ENCODE assay signal across 6 mouse cellular contexts in genomic region chr3:59409131-59409530, GRCm38 (mm10).
"Had no signal": no experiment of that assay in that cellular context is flagged by ENCODE, and none has a peak within 500 bp of the region (broad histone marks: within the 10 kb centered on the region; RNA-seq: fewer than 3 reads in every experiment).

No protein-coding gene starts in this region.

- DNase-seq: kidney, adult 8-10 months; kidney, postnatal 4 days; left cerebral cortex, postnatal 4 days; midbrain, embryonic 14.5 days; thymus, adult 18-20 months; thymus, postnatal 14 days had no signal
